Mouse (Mus musculus): ENCODE results near the gene Cadm4. TPM values are rescaled to one million over a fixed set of nuclear protein-coding genes. Genes with fewer than 3 reads are reported as not detected.
"Not testable (repeated sequence)": the region's sequence is repeated elsewhere in the genome, so short reads cannot be mapped to it uniquely, and the experiment has no call there.

Cadm4 gene
- total RNA-seq, 2 experiments from 2014 or later = 128 to 132 TPM

DNA sequence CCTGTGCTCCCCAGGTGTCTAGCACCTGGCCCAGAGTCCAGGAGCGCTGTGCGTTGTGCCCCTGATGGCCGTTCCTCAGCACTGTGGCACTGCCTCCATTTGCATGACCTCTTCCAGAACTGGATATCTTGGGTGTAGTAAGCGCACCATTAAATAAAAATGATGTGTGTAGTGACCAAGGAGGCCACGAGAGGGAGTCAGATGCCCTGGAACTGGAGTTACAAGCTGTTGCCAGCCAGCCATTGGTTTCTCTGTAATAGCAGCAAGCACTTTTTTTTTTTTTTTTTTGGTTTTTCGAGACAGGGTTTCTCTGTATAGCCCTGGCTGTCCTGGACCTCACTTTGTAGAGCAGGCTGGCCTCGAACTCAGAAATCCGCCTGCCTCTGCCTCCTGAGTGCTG is 34.5 kb downstream of the Cadm4 start:
- H3K27ac ChIP-seq, H3K4me3 ChIP-seq: not testable (repeated sequence)
- peak in 1 of 2 experiments; percentile 61 for DNase-seq (ENCODE audit: low spot score in 2 of 2)
- TF ChIP-seq CTCF (conservative IDR thresholded peaks at IDR 0.05) = peak; percentile 65

DNA sequence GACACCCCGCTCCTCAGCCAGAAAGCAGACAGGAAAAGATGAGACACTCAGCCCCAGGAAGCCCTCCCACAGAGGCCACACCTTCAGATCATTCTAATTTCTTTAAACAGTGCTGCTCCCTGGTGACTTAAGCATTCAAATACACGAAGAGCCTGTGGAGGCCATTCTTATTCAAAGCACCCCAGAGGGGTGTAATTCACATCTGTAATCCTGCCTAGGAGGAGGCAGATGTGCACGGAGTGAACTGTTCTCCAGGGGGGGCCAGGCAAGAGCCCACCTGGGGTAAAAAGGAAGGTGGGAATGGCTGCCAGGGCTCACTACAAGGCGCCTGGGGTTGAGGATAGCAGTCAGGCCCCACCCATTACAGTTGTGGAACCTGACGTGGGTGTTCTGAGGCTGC is 35.3 kb downstream of the Cadm4 start:
- peak overlapping the region; percentile 28; the same call in 1 of the 2 replicates for H3K27ac ChIP-seq
- DNase-seq (ENCODE audit: low spot score in 2 of 2) = no peak
- no peak for TF ChIP-seq CTCF (conservative IDR thresholded peaks at IDR 0.05)
- no peak overlapping the region for H3K4me3 ChIP-seq

DNA sequence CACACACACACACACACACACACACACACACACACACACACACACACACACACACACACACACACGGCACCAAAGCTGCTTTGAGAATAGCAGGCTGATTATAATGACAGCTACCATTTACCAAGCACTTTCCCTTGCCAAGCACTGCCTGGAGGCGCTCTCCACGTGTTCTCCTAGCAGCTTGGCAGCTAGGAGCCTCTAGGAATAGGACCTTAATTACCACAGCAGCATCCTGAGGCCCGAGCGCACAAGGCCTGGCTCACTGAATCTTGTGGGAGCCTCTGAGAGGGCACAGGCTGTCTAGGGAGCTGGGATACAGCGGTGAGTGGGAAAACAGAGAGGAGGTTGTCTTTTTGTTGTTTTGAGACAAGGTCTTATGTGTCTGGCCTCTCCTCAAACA is 35.8 kb downstream of the Cadm4 start:
- DNase-seq (ENCODE audit: low spot score in 2 of 2) = peak in 1 of 2 experiments; percentile 70
- peak overlapping the region; percentile 80 for H3K27ac ChIP-seq
- no peak for TF ChIP-seq CTCF (conservative IDR thresholded peaks at IDR 0.05)
- H3K4me3 ChIP-seq = no peak overlapping the region

DNA sequence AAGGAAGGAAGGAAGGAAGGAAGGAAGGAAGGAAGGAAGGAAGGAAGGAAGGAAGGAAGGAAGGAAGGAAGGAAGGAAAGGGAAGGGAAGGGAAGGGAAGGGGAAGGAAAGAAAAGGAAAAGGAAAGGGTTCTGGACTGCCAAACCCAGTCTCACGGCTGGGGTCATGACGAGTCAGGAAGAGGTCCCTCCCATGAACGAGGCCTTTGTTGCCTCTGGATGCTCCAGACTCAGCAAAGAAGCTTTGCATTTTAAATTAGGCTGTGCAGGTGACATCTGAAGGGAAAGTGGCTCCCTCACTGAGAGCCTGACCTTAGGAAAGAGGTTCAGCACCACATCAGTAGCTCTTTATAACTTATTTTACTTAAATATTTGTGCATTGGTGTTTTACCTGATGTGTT is 37.3 kb downstream of the Cadm4 start:
- Histone ChIP-seq H3K27ac (no peak overlapping the region), H3K4me3 (no peak overlapping the region)
- no peak for DNase-seq (ENCODE audit: low spot score in 2 of 2)
- TF ChIP-seq CTCF (conservative IDR thresholded peaks at IDR 0.05) = no peak

GRCm38 (mm10) chr7:24520054-24520453 is 38.2 kb downstream of the Cadm4 start:
- not testable (repeated sequence) for DNase-seq (ENCODE audit: low spot score in 2 of 2); H3K4me3 ChIP-seq

DNA sequence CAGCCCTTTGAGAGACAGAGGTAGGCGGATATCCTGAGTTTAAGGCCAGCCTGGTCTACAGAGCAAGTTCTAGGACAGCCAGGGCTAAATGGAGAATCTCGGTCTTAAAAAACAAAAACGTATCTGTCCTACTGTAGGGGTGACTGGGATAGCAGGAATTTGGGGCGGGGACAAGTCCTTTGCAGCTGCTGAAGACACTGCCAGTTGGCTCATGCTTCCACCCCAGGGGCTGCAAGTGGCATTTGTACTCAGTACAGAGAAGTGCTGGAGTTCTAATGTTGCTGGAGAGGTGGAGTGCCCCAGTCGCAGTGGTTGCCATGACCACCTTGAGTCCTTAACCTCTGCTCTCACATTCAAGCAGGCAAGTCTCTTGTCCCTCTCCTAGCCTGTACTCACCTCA is 41.0 kb downstream of the Cadm4 start:
- TF ChIP-seq CTCF (conservative IDR thresholded peaks at IDR 0.05) = no peak
- DNase-seq (ENCODE audit: low spot score in 2 of 2) = no peak

More at GRCm38 (mm10) chr7:24520054-24520453, 38.2 kb downstream of the Cadm4 start:
- H3K27ac ChIP-seq = not testable (repeated sequence)

GRCm38 (mm10) chr7:24523723-24524122 is 41.9 kb downstream of the Cadm4 start:
- no peak overlapping the region for H3K4me3 ChIP-seq
- no peak for DNase-seq (ENCODE audit: low spot score in 2 of 2)
- no peak overlapping the region for H3K27ac ChIP-seq
- TF ChIP-seq CTCF (conservative IDR thresholded peaks at IDR 0.05) = no peak

More for the DNA sequence above, 41.0 kb downstream of the Cadm4 start:
- Histone ChIP-seq H3K27ac (no peak overlapping the region), H3K4me3 (no peak overlapping the region)

- TF ChIP-seq CTCF (conservative IDR thresholded peaks at IDR 0.05) = peak; percentile 31; the same call in 1 of the 2 replicates
- H3K27ac ChIP-seq = no peak overlapping the region
- no peak for DNase-seq (ENCODE audit: low spot score in 2 of 2)
Measured at GRCm38 (mm10) chr7:24524978-24525377, 43.2 kb downstream of the Cadm4 start.

DNA sequence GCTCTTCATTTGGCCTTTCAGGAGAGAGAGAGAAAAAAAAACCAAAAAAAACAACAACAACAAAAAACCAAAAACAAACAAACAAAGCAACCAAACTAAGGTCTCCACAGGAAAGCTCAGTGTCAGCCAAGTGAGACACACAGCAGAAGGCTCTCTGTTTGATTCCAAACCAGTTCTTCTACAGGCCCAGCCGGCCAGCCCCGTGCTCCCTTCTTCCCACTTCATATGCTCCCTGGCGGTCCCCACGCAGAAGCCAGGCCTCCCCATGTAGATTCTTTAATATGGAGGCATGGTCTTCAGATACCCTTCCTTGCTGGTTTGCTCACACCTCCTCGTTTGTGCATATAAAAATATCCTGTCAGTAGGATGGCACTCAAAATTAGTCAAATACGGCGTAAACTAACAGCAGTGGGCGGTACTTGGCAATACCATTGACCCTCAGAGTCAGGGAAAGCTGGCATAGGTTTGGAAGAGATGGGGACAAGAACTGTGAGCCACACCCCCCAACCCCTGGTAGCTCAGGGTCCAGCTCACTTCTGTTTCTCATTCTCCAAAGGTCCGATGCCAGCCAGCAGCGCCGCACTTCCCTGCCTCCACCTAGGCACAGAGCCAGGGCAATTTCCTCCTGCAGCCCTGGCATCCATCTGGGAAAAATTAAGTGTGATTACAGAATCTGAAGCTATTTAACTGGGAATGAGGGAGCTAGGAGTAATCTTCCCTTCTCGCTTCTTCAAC is 44.0 kb downstream of the Cadm4 start:
- H3K27ac ChIP-seq = peak overlapping the region; percentile 62
- DNase-seq (ENCODE audit: low spot score in 2 of 2) = peak in 1 of 2 experiments; percentile 47

More at GRCm38 (mm10) chr7:24524978-24525377, 43.2 kb downstream of the Cadm4 start:
- H3K4me3 ChIP-seq = no peak overlapping the region

DNA sequence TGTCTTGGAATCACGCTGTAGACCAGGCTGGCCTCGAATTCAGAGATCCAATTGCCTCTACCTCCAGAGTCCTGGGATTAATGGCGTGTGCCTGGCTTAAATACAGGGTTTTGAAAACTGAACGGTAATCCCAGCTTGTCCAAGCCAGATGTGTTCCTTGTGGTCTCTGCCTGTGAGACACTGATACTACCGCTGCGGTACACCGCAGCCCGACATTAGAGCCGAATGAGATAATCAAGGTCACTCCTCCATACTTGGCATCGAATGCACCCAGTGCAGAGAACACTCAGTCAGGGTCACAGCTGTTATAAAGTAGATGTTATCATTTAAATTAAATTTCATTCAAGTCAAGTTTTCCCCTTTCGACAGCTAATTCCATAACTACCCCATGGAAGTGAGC is 47.0 kb downstream of the Cadm4 start:
- Histone ChIP-seq H3K27ac (no peak overlapping the region), H3K4me3 (no peak overlapping the region)
- no peak for TF ChIP-seq CTCF (conservative IDR thresholded peaks at IDR 0.05)
- no peak for DNase-seq (ENCODE audit: low spot score in 2 of 2)

More for the DNA sequence above, 44.0 kb downstream of the Cadm4 start:
- TF ChIP-seq CTCF (conservative IDR thresholded peaks at IDR 0.05) = no peak
- no peak overlapping the region; the same call in 1 of the 2 replicates for H3K4me3 ChIP-seq

GRCm38 (mm10) chr7:24529580-24529979 is 47.8 kb downstream of the Cadm4 start:
- TF ChIP-seq CTCF (conservative IDR thresholded peaks at IDR 0.05) = no peak
- no peak for DNase-seq (ENCODE audit: low spot score in 2 of 2)
- H3K4me3 ChIP-seq = peak overlapping the region; percentile 92
- peak overlapping the region; percentile 98 for H3K27ac ChIP-seq

DNA sequence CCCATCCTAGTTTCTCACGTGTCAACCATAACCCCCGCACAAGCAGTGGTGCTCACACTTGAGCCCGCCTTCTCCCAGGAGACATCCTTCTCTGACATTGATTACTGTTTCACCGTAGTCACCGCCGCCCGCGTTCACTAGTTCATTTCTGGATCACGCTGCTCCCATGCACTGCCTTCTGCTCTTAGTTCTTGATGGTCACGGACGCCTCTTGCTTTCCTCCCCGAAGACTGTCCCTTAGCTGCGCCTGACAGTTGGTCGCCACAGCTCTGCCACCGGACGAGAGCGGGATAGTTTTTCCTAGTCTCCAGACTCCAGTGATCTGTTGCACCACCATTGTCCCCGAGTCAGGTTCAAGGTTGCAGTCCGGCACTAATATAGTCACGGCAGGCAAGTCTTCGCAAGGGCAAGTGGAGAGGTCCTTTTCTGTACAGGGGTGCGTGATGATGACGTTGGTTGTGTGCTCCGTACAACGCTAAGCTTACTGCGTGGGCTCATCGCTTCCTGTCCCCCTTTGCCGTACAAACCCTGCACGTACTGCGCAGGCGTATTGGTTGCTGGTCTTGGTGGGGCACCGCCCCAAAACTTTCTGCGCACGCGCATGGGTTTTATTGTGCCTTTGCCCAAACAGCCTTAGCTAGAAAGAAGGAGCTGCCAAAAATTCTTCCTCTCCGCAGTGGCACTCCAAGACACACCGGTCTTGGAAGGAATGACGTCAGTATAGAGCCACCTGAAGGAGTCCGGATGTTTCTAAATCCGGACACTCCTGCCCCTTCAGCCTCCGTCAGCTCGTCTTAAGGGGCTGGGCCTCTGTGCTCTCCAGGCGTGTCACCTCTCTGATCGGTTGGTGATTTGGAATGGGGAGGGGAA is 48.5 kb downstream of the Cadm4 start, which contains the start of gene Irgq:
Gene Irgq (plus strand): TSS at position 628 of the 870 bp plus-strand sequence.
- H3K4me3 ChIP-seq = peak within 1 kb of the TSS; percentile 92
- TF ChIP-seq CTCF (conservative IDR thresholded peaks at IDR 0.05) = no peak
- H3K27ac ChIP-seq = peak within 1 kb of the TSS; percentile 98
- DNase-seq (ENCODE audit: low spot score in 2 of 2) = peak; percentile 99

Data from layer of hippocampus, adult 2 months (tissue).